Mouse (Mus musculus): ENCODE data around the gene Slc16a5. TPM values are rescaled to one million over a fixed set of nuclear protein-coding genes. Genes with fewer than 3 reads are reported as not detected.

Slc16a5 gene
- polyA plus RNA-seq (2015; fragmentation: Nextera tagmentation; extraction: Ambion mirVana): 0.17 and 0.44 TPM in 2 replicates

GRCm38 (mm10) chr11:115462243-115462891 is at the start of gene Slc16a5:
TSS of gene Slc16a5 (plus strand) at chr11:115462474.
- Histone ChIP-seq H3K27me3 (no peaks in the 10 kb centered on the region), H3K4me3 (no peak within 1 kb of the TSS), H3K36me3 (no peaks in the 10 kb centered on the region), H3K27ac (no peak within 1 kb of the TSS), H3K4me2 (no peak within 1 kb of the TSS), H3K4me1 (peaks cover 8% of the 10 kb centered on the region), H3K9me3 (no peaks in the 10 kb centered on the region), H3K9ac (no peak within 1 kb of the TSS; the same call in 1 of the 2 replicates)
- no peak for ATAC-seq (ENCODE audit: insufficient number of reproducible peaks, insufficient read depth, low FRiP score, low TSS enrichment, low read depth)
- 72% methylated on average over 16 of the region's 16 CpGs for WGBS

- under 1% methylated on average over 56 of the region's 56 CpGs for WGBS
- peaks cover 34% of the 10 kb centered on the region for H3K4me1 ChIP-seq
- peak within 1 kb of the TSS; percentile 98 for H3K4me2 ChIP-seq
- H3K27ac ChIP-seq: peak within 1 kb of the TSS; percentile 80
- ATAC-seq (ENCODE audit: insufficient number of reproducible peaks, insufficient read depth, low FRiP score, low TSS enrichment, low read depth): peak; percentile 96
- no peaks in the 10 kb centered on the region for H3K9me3 ChIP-seq
- H3K4me3 ChIP-seq: peak within 1 kb of the TSS; percentile 91
- peaks cover 48% of the 10 kb centered on the region for H3K36me3 ChIP-seq
- H3K9ac ChIP-seq: peak within 1 kb of the TSS; percentile 96
- no peaks in the 10 kb centered on the region for H3K27me3 ChIP-seq
Observed at GRCm38 (mm10) chr11:115419531-115420237, 42.6 kb upstream of the Slc16a5 start, which contains the start of the genes Atp5h and Kctd2. TSS of gene Atp5h (minus strand) at chr11:115419962. TSS of gene Kctd2 (plus strand) at chr11:115420128.

GRCm38 (mm10) chr11:115420336-115421190 is 41.7 kb upstream of the Slc16a5 start:
- Histone ChIP-seq H3K36me3 (peaks cover 47% of the 10 kb centered on the region), H3K27ac (peak overlapping the region; percentile 80)
- 2% methylated on average over 45 of the region's 45 CpGs for WGBS

GRCm38 (mm10) chr11:115421328-115421727 is 40.9 kb upstream of the Slc16a5 start:
- H3K36me3 ChIP-seq: peaks cover 47% of the 10 kb centered on the region
- peak overlapping the region; percentile 96; the same call in 1 of the 2 replicates for H3K9ac ChIP-seq
- H3K4me1 ChIP-seq: peaks cover 34% of the 10 kb centered on the region
- WGBS: 55% methylated on average over 1 of the region's 1 CpGs
- H3K4me2 ChIP-seq: peak overlapping the region; percentile 98
- no peak for ATAC-seq (ENCODE audit: insufficient number of reproducible peaks, insufficient read depth, low FRiP score, low TSS enrichment, low read depth)
- H3K9me3 ChIP-seq: no peaks in the 10 kb centered on the region
- H3K27ac ChIP-seq: no peak overlapping the region; the same call in 1 of the 2 replicates
- H3K27me3 ChIP-seq: no peaks in the 10 kb centered on the region
- H3K4me3 ChIP-seq: peak overlapping the region; percentile 91

More at GRCm38 (mm10) chr11:115420336-115421190, 41.7 kb upstream of the Slc16a5 start:
- Histone ChIP-seq H3K9me3 (no peaks in the 10 kb centered on the region), H3K4me3 (peak overlapping the region; percentile 91), H3K4me1 (peaks cover 34% of the 10 kb centered on the region), H3K9ac (peak overlapping the region; percentile 96), H3K27me3 (no peaks in the 10 kb centered on the region), H3K4me2 (peak overlapping the region; percentile 98)
- ATAC-seq (ENCODE audit: insufficient number of reproducible peaks, insufficient read depth, low FRiP score, low TSS enrichment, low read depth): peak; percentile 40; the same call in 1 of the 2 replicates

- Histone ChIP-seq H3K27ac (no peak overlapping the region), H3K4me3 (no peak overlapping the region), H3K27me3 (no peaks in the 10 kb centered on the region), H3K9me3 (no peaks in the 10 kb centered on the region), H3K4me2 (no peak overlapping the region), H3K9ac (no peak overlapping the region), H3K4me1 (peaks cover 34% of the 10 kb centered on the region), H3K36me3 (peaks cover 47% of the 10 kb centered on the region)
- 82% methylated on average over 16 of the region's 16 CpGs for WGBS
- no peak for ATAC-seq (ENCODE audit: insufficient number of reproducible peaks, insufficient read depth, low FRiP score, low TSS enrichment, low read depth)
Observed at GRCm38 (mm10) chr11:115421972-115422371, 40.3 kb upstream of the Slc16a5 start.

GRCm38 (mm10) chr11:115423091-115423490 is 39.2 kb upstream of the Slc16a5 start:
- Histone ChIP-seq H3K9me3 (no peaks in the 10 kb centered on the region), H3K27ac (no peak overlapping the region)
- ATAC-seq (ENCODE audit: insufficient number of reproducible peaks, insufficient read depth, low FRiP score, low TSS enrichment, low read depth): no peak

GRCm38 (mm10) chr11:115424666-115425065 is 37.6 kb upstream of the Slc16a5 start:
- H3K36me3 ChIP-seq: peaks cover 58% of the 10 kb centered on the region
- H3K27ac ChIP-seq: no peak overlapping the region
- peaks cover 30% of the 10 kb centered on the region for H3K4me1 ChIP-seq
- H3K9me3 ChIP-seq: no peaks in the 10 kb centered on the region
- 87% methylated on average over 7 of the region's 7 CpGs for WGBS
- H3K4me3 ChIP-seq: no peak overlapping the region
- H3K27me3 ChIP-seq: no peaks in the 10 kb centered on the region
- no peak overlapping the region for H3K4me2 ChIP-seq
- no peak for ATAC-seq (ENCODE audit: insufficient number of reproducible peaks, insufficient read depth, low FRiP score, low TSS enrichment, low read depth)
- no peak overlapping the region for H3K9ac ChIP-seq

More at GRCm38 (mm10) chr11:115423091-115423490, 39.2 kb upstream of the Slc16a5 start:
- Histone ChIP-seq H3K4me2 (no peak overlapping the region), H3K36me3 (peaks cover 45% of the 10 kb centered on the region), H3K9ac (no peak overlapping the region), H3K4me3 (no peak overlapping the region), H3K27me3 (no peaks in the 10 kb centered on the region), H3K4me1 (peaks cover 39% of the 10 kb centered on the region)
- 81% methylated on average over 3 of the region's 3 CpGs for WGBS

GRCm38 (mm10) chr11:115425671-115426070 is 36.6 kb upstream of the Slc16a5 start:
- Histone ChIP-seq H3K36me3 (peaks cover 68% of the 10 kb centered on the region), H3K4me2 (no peak overlapping the region), H3K4me3 (no peak overlapping the region), H3K9me3 (no peaks in the 10 kb centered on the region), H3K27ac (no peak overlapping the region), H3K27me3 (no peaks in the 10 kb centered on the region), H3K9ac (no peak overlapping the region), H3K4me1 (peaks cover 28% of the 10 kb centered on the region)
- WGBS: 86% methylated on average over 6 of the region's 6 CpGs
- no peak for ATAC-seq (ENCODE audit: insufficient number of reproducible peaks, insufficient read depth, low FRiP score, low TSS enrichment, low read depth)

- H3K4me3 ChIP-seq: peak overlapping the region; percentile 19
- H3K27me3 ChIP-seq: no peaks in the 10 kb centered on the region
- H3K4me1 ChIP-seq: peaks cover 11% of the 10 kb centered on the region
- peaks cover 81% of the 10 kb centered on the region for H3K36me3 ChIP-seq
- no peak for ATAC-seq (ENCODE audit: insufficient number of reproducible peaks, insufficient read depth, low FRiP score, low TSS enrichment, low read depth)
- H3K27ac ChIP-seq: peak overlapping the region; percentile 23; the same call in 1 of the 2 replicates
- peak overlapping the region; percentile 51; the same call in 1 of the 2 replicates for H3K9ac ChIP-seq
- H3K4me2 ChIP-seq: peak overlapping the region; percentile 45
- WGBS: 32% methylated on average over 20 of the region's 20 CpGs
- H3K9me3 ChIP-seq: no peaks in the 10 kb centered on the region
Observed at GRCm38 (mm10) chr11:115427482-115428331, 34.6 kb upstream of the Slc16a5 start.

GRCm38 (mm10) chr11:115429307-115429706 is 33.0 kb upstream of the Slc16a5 start:
- no peak overlapping the region for H3K27ac ChIP-seq
- WGBS: 87% methylated on average over 7 of the region's 7 CpGs
- no peak overlapping the region for H3K4me2 ChIP-seq
- no peak for ATAC-seq (ENCODE audit: insufficient number of reproducible peaks, insufficient read depth, low FRiP score, low TSS enrichment, low read depth)
- H3K4me1 ChIP-seq: peaks cover 11% of the 10 kb centered on the region
- H3K4me3 ChIP-seq: no peak overlapping the region
- H3K9ac ChIP-seq: no peak overlapping the region; the same call in 1 of the 2 replicates
- no peaks in the 10 kb centered on the region for H3K27me3 ChIP-seq
- peaks cover 79% of the 10 kb centered on the region for H3K36me3 ChIP-seq
- no peaks in the 10 kb centered on the region for H3K9me3 ChIP-seq

All from embryonic facial prominence, embryonic 13.5 days (tissue).